Mouse (Mus musculus) midbrain, embryonic 12.5 days (tissue): Measurements from ENCODE around the gene Tmem247. TPM values are rescaled to one million over a fixed set of nuclear protein-coding genes. Genes with fewer than 3 reads are reported as not detected.

Experiments used
- ATAC-seq: fragments of 200-750 bp; cut with Nextera tagmentation; 2 replicates; pipeline ENCODE4 v1.8.0; 2017; ENCODE audit warnings: low read depth, moderate TSS enrichment, moderate library complexity; ENCODE audit not compliant: low FRiP score
- H3K27ac ChIP-seq: fragments of 300-500 bp; sonication (generic); replicated peaks from 2 replicates; pipeline ENCODE4 v1.5.1; 2016; ENCODE audit warnings: mild to moderate bottlenecking
- H3K27me3 ChIP-seq: fragments of 300-500 bp; sonication (generic); 2 replicates; pipeline ENCODE4 v1.6.1; 2016; ENCODE audit warnings: mild to moderate bottlenecking
- H3K36me3 ChIP-seq: fragments of 300-500 bp; sonication (generic); 2 replicates; pipeline ENCODE4 v1.6.1; 2016
- H3K4me1 ChIP-seq: fragments of 300-500 bp; sonication (generic); 2 replicates; pipeline ENCODE4 v1.6.1; 2016
- H3K4me2 ChIP-seq: fragments of 300-500 bp; sonication (generic); replicated peaks from 2 replicates; pipeline ENCODE4 v1.6.1; 2016; ENCODE audit warnings: mild to moderate bottlenecking, moderate library complexity
- H3K4me3 ChIP-seq: fragments of 300-500 bp; sonication (generic); 2 replicates; pipeline ENCODE4 v1.5.1; 2016; ENCODE audit warnings: mild to moderate bottlenecking
- H3K9ac ChIP-seq: fragments of 300-500 bp; sonication (generic); replicated peaks from 2 replicates; pipeline ENCODE4 v1.6.1; 2016; ENCODE audit warnings: mild to moderate bottlenecking, moderate library complexity
- H3K9me3 ChIP-seq: fragments of 300-500 bp; sonication (generic); 2 replicates; pipeline ENCODE4 v1.6.1; 2016; ENCODE audit warnings: mild to moderate bottlenecking
- WGBS: fragments of 180-500 bp; shearing (Covaris S2); methylation state at CpG from one replicate; pipeline ENCODE4 v1.1.7; 2016; 5-methylcytosine and 5-hydroxymethylcytosine counted together
- polyA plus RNA-seq: library from polyadenylated mRNA; unstranded; fragments of >200 nt; fragmentation: Nextera tagmentation; extraction: Ambion mirVana; gene quantifications from 2 replicates; pipeline ENCODE4 v1.2.1, GENCODE M21; 2016

Gene Tmem247
- polyA plus RNA-seq, 1 experiment from 2014 or later = not detected

GRCm38 (mm10) chr17:86947840-86948796, 31.0 kb downstream of the Tmem247 start, which contains the start of gene Atp6v1e2:
Gene Atp6v1e2 (minus strand): TSS chr17:86947897.
- H3K4me3 ChIP-seq = no peak within 1 kb of the TSS
- 72% methylated on average over 28 of the region's 28 CpGs for WGBS
- H3K9me3 ChIP-seq = no peaks in the 10 kb centered on the region
- H3K27ac ChIP-seq = peak within 1 kb of the TSS; percentile 60
- peaks cover 8% of the 10 kb centered on the region for H3K4me1 ChIP-seq
- H3K27me3 ChIP-seq = 0 out of 2 replicates have a peak, but pooled peaks cover 4% of the 10 kb centered on the region
- 0 out of 2 replicates have a peak within 1 kb of the TSS, but pooled peaks have one; percentile 3 for H3K4me2 ChIP-seq
- ATAC-seq = peak; percentile 83
- 0 out of 2 replicates have a peak within 1 kb of the TSS, but pooled peaks have one; percentile 21 for H3K9ac ChIP-seq
- H3K36me3 ChIP-seq = no peaks in the 10 kb centered on the region

GRCm38 (mm10) chr17:86948801-86949200, 31.7 kb downstream of the Tmem247 start:
- Histone ChIP-seq H3K4me2 (no peak overlapping the region), H3K27ac (peak overlapping the region; percentile 60), H3K9me3 (no peaks in the 10 kb centered on the region), H3K27me3 (no peaks in the 10 kb centered on the region), H3K4me3 (no peak overlapping the region), H3K4me1 (peaks cover 8% of the 10 kb centered on the region), H3K36me3 (no peaks in the 10 kb centered on the region), H3K9ac (no peak overlapping the region)
- ATAC-seq = no peak
- 74% methylated on average over 6 of the region's 6 CpGs for WGBS

GRCm38 (mm10) chr17:86957239-86957638, 40.1 kb downstream of the Tmem247 start:
- no peak overlapping the region for H3K4me3 ChIP-seq
- H3K36me3 ChIP-seq = no peaks in the 10 kb centered on the region
- H3K27ac ChIP-seq = no peak overlapping the region
- no peaks in the 10 kb centered on the region for H3K9me3 ChIP-seq
- H3K4me1 ChIP-seq = peaks cover 7% of the 10 kb centered on the region
- H3K27me3 ChIP-seq = peaks cover 11% of the 10 kb centered on the region; the same call in 1 of the 2 replicates
- H3K4me2 ChIP-seq = no peak overlapping the region
- 92% methylated on average over 5 of the region's 5 CpGs for WGBS
- ATAC-seq = no peak
- H3K9ac ChIP-seq = no peak overlapping the region

GRCm38 (mm10) chr17:86957968-86958367, 40.8 kb downstream of the Tmem247 start:
- Histone ChIP-seq H3K4me3 (no peak overlapping the region), H3K4me2 (no peak overlapping the region), H3K27me3 (peaks cover 11% of the 10 kb centered on the region; the same call in 1 of the 2 replicates), H3K9ac (no peak overlapping the region), H3K27ac (no peak overlapping the region), H3K4me1 (peaks cover 7% of the 10 kb centered on the region), H3K36me3 (no peaks in the 10 kb centered on the region), H3K9me3 (no peaks in the 10 kb centered on the region)
- WGBS = 86% methylated on average over 14 of the region's 14 CpGs
- ATAC-seq = no peak

- no peak overlapping the region for H3K4me2 ChIP-seq
- H3K9me3 ChIP-seq = no peaks in the 10 kb centered on the region
- peaks cover 25% of the 10 kb centered on the region for H3K4me1 ChIP-seq
- no peak overlapping the region for H3K9ac ChIP-seq
- H3K36me3 ChIP-seq = no peaks in the 10 kb centered on the region
- ATAC-seq = no peak
- no peak overlapping the region for H3K27ac ChIP-seq
- peaks cover 11% of the 10 kb centered on the region; the same call in 1 of the 2 replicates for H3K27me3 ChIP-seq
- no peak overlapping the region for H3K4me3 ChIP-seq
- WGBS = 77% methylated on average over 8 of the region's 8 CpGs
Measured at GRCm38 (mm10) chr17:86961301-86961841, 44.2 kb downstream of the Tmem247 start.

- no peaks in the 10 kb centered on the region for H3K36me3 ChIP-seq
- peak overlapping the region; percentile 86 for H3K4me3 ChIP-seq
- WGBS = under 1% methylated on average over 24 of the region's 24 CpGs
- H3K27ac ChIP-seq = peak overlapping the region; percentile 83
- peaks cover 11% of the 10 kb centered on the region; the same call in 1 of the 2 replicates for H3K27me3 ChIP-seq
- peak overlapping the region; percentile 88 for H3K4me2 ChIP-seq
- H3K9me3 ChIP-seq = no peaks in the 10 kb centered on the region
- peaks cover 25% of the 10 kb centered on the region for H3K4me1 ChIP-seq
- peak overlapping the region; percentile 88 for H3K9ac ChIP-seq
- ATAC-seq = peak; percentile 42
Measured at GRCm38 (mm10) chr17:86962297-86962893, 45.2 kb downstream of the Tmem247 start.

- peak within 1 kb of the TSS; percentile 88 for H3K4me2 ChIP-seq
- peak within 1 kb of the TSS; percentile 88 for H3K9ac ChIP-seq
- no peaks in the 10 kb centered on the region for H3K36me3 ChIP-seq
- no peaks in the 10 kb centered on the region for H3K9me3 ChIP-seq
- H3K4me1 ChIP-seq = peaks cover 25% of the 10 kb centered on the region
- peak within 1 kb of the TSS; percentile 83 for H3K27ac ChIP-seq
- peaks cover 11% of the 10 kb centered on the region; the same call in 1 of the 2 replicates for H3K27me3 ChIP-seq
- 0% methylated on average over 53 of the region's 86 CpGs for WGBS
- peak; percentile 92 for ATAC-seq
- peak within 1 kb of the TSS; percentile 86 for H3K4me3 ChIP-seq
Measured at GRCm38 (mm10) chr17:86962894-86963585, 45.9 kb downstream of the Tmem247 start, which contains the start of gene Rhoq. Gene Rhoq (plus strand): TSS chr17:86963082.

- WGBS = under 1% methylated on average over 22 of the region's 26 CpGs
Measured at GRCm38 (mm10) chr17:86963586-86963902, 46.4 kb downstream of the Tmem247 start.

GRCm38 (mm10) chr17:86964041-86964440, 46.9 kb downstream of the Tmem247 start:
- Histone ChIP-seq H3K27me3 (peaks cover 11% of the 10 kb centered on the region; the same call in 1 of the 2 replicates), H3K36me3 (no peaks in the 10 kb centered on the region), H3K4me1 (peaks cover 25% of the 10 kb centered on the region), H3K9me3 (no peaks in the 10 kb centered on the region), H3K27ac (peak overlapping the region; percentile 42), H3K9ac (peak overlapping the region; percentile 88), H3K4me2 (peak overlapping the region; percentile 88), H3K4me3 (peak overlapping the region; percentile 86)
- ATAC-seq = no peak
- WGBS = 0% methylated on average over 6 of the region's 6 CpGs

More at GRCm38 (mm10) chr17:86963586-86963902, 46.4 kb downstream of the Tmem247 start:
- Histone ChIP-seq H3K27ac (peak overlapping the region; percentile 83), H3K27me3 (peaks cover 11% of the 10 kb centered on the region; the same call in 1 of the 2 replicates), H3K4me3 (peak overlapping the region; percentile 86), H3K36me3 (no peaks in the 10 kb centered on the region), H3K9ac (peak overlapping the region; percentile 88), H3K4me2 (peak overlapping the region; percentile 88), H3K9me3 (no peaks in the 10 kb centered on the region), H3K4me1 (peaks cover 25% of the 10 kb centered on the region)
- no peak; the same call in 1 of the 2 replicates for ATAC-seq

- Histone ChIP-seq H3K4me1 (peaks cover 25% of the 10 kb centered on the region), H3K27me3 (peaks cover 11% of the 10 kb centered on the region; the same call in 1 of the 2 replicates), H3K36me3 (no peaks in the 10 kb centered on the region), H3K9ac (peak overlapping the region; percentile 88), H3K9me3 (no peaks in the 10 kb centered on the region), H3K4me2 (peak overlapping the region; percentile 88), H3K4me3 (peak overlapping the region; percentile 86), H3K27ac (peak overlapping the region; percentile 52)
- WGBS = under 1% methylated on average over 10 of the region's 10 CpGs
- ATAC-seq = peak; percentile 57
Measured at GRCm38 (mm10) chr17:86964502-86964901, 47.4 kb downstream of the Tmem247 start.

- peak overlapping the region; percentile 37; the same call in 1 of the 2 replicates for H3K9ac ChIP-seq
- ATAC-seq = no peak
- no peaks in the 10 kb centered on the region for H3K9me3 ChIP-seq
- H3K4me2 ChIP-seq = peak overlapping the region; percentile 88
- WGBS = 86% methylated on average over 8 of the region's 8 CpGs
- H3K27ac ChIP-seq = peak overlapping the region; percentile 52; the same call in 1 of the 2 replicates
- H3K36me3 ChIP-seq = no peaks in the 10 kb centered on the region
- H3K4me3 ChIP-seq = peak overlapping the region; percentile 33
- H3K4me1 ChIP-seq = peaks cover 25% of the 10 kb centered on the region
- peaks cover 11% of the 10 kb centered on the region; the same call in 1 of the 2 replicates for H3K27me3 ChIP-seq
Measured at GRCm38 (mm10) chr17:86965121-86965520, 48.0 kb downstream of the Tmem247 start.
